Mouse (Mus musculus): Measurements from ENCODE around the gene Adig. TPM values are rescaled to one million over a fixed set of nuclear protein-coding genes. Genes with fewer than 3 reads are reported as not detected.
A peak's percentile ranks its signal among the peaks of the same experiment; 100 is the strongest.

The Adig gene
- polyA plus RNA-seq, 1 experiment from 2014 or later, result 0.45 TPM

- ATAC-seq, result peak; percentile 50
Measured at GRCm38 (mm10) chr2:158550067-158550466, 47.7 kb downstream of the Adig start.

GRCm38 (mm10) chr2:158554366-158554765, 52.0 kb downstream of the Adig start:
- Histone ChIP-seq H3K27ac (ENCODE audit: low read length) (no peak overlapping the region), H3K4me3 (ENCODE audit: low read depth, low read length) (no peak overlapping the region), H3K4me2 (replicated peaks; ENCODE audit: low read depth, low read length) (no peak overlapping the region), H3K4me1 (ENCODE audit: insufficient read depth, low read depth, low read length) (no peaks in the 10 kb centered on the region), H3K9me3 (ENCODE audit: low read length) (no peaks in the 10 kb centered on the region), H3K9ac (replicated peaks; ENCODE audit: low read depth) (no peak overlapping the region), H3K36me3 (ENCODE audit: insufficient read depth, low read length) (no peaks in the 10 kb centered on the region), H3K27me3 (replicated peaks; ENCODE audit: insufficient read depth, low read length) (peaks cover 6% of the 10 kb centered on the region; the same call in 1 of the 2 replicates)
- no peak for TF ChIP-seq CTCF (IDR thresholded peaks at IDR 0.05)
- no peak for TF ChIP-seq EP300 (IDR thresholded peaks at IDR 0.05)
- ATAC-seq (no peak), DNase-seq (ENCODE audit: low spot score) (no peak)
- 17% methylated on average over 10 of the region's 10 CpGs for WGBS

More at GRCm38 (mm10) chr2:158550067-158550466, 47.7 kb downstream of the Adig start:
- Histone ChIP-seq H3K27ac (ENCODE audit: low read length) (no peak overlapping the region), H3K27me3 (replicated peaks; ENCODE audit: insufficient read depth, low read length) (peaks cover 6% of the 10 kb centered on the region; the same call in 1 of the 2 replicates), H3K4me1 (ENCODE audit: insufficient read depth, low read depth, low read length) (no peaks in the 10 kb centered on the region), H3K4me3 (ENCODE audit: low read depth, low read length) (no peak overlapping the region), H3K36me3 (ENCODE audit: insufficient read depth, low read length) (no peaks in the 10 kb centered on the region), H3K9me3 (ENCODE audit: low read length) (no peaks in the 10 kb centered on the region), H3K9ac (replicated peaks; ENCODE audit: low read depth) (no peak overlapping the region), H3K4me2 (replicated peaks; ENCODE audit: low read depth, low read length) (no peak overlapping the region)
- TF ChIP-seq EP300 (IDR thresholded peaks at IDR 0.05) (no peak), CTCF (IDR thresholded peaks at IDR 0.05) (peak; percentile 90)
- 5% methylated on average over 3 of the region's 3 CpGs for WGBS
- peak; percentile 80 for DNase-seq (ENCODE audit: low spot score)

- no peaks in the 10 kb centered on the region for H3K4me1 ChIP-seq (ENCODE audit: insufficient read depth, low read depth, low read length)
- DNase-seq (ENCODE audit: low spot score) (no peak), ATAC-seq (no peak)
- H3K9ac ChIP-seq (replicated peaks; ENCODE audit: low read depth), result no peak overlapping the region
- H3K4me3 ChIP-seq (ENCODE audit: low read depth, low read length), result no peak overlapping the region
- no peaks in the 10 kb centered on the region for H3K9me3 ChIP-seq (ENCODE audit: low read length)
- no peak overlapping the region for H3K4me2 ChIP-seq (replicated peaks; ENCODE audit: low read depth, low read length)
- TF ChIP-seq EP300 (IDR thresholded peaks at IDR 0.05) (no peak), CTCF (IDR thresholded peaks at IDR 0.05) (no peak)
- H3K27me3 ChIP-seq (replicated peaks; ENCODE audit: insufficient read depth, low read length), result peaks cover 6% of the 10 kb centered on the region; the same call in 1 of the 2 replicates
- H3K36me3 ChIP-seq (ENCODE audit: insufficient read depth, low read length), result no peaks in the 10 kb centered on the region
- 2% methylated on average over 7 of the region's 7 CpGs for WGBS
- H3K27ac ChIP-seq (ENCODE audit: low read length), result no peak overlapping the region
Measured at GRCm38 (mm10) chr2:158555252-158555651, 52.8 kb downstream of the Adig start.

GRCm38 (mm10) chr2:158555812-158556211, 53.4 kb downstream of the Adig start:
- Histone ChIP-seq H3K9ac (replicated peaks; ENCODE audit: low read depth) (no peak overlapping the region), H3K4me1 (ENCODE audit: insufficient read depth, low read depth, low read length) (no peaks in the 10 kb centered on the region), H3K4me2 (replicated peaks; ENCODE audit: low read depth, low read length) (peak overlapping the region; percentile 33; the same call in 1 of the 2 replicates), H3K9me3 (ENCODE audit: low read length) (no peaks in the 10 kb centered on the region), H3K27me3 (replicated peaks; ENCODE audit: insufficient read depth, low read length) (peaks cover 6% of the 10 kb centered on the region; the same call in 1 of the 2 replicates), H3K4me3 (ENCODE audit: low read depth, low read length) (no peak overlapping the region), H3K27ac (ENCODE audit: low read length) (no peak overlapping the region), H3K36me3 (ENCODE audit: insufficient read depth, low read length) (no peaks in the 10 kb centered on the region)
- ATAC-seq, result no peak
- no peak for DNase-seq (ENCODE audit: low spot score)
- TF ChIP-seq CTCF (IDR thresholded peaks at IDR 0.05) (no peak), EP300 (IDR thresholded peaks at IDR 0.05) (no peak)
- WGBS, result 1% methylated on average over 8 of the region's 8 CpGs

- ATAC-seq (no peak), DNase-seq (ENCODE audit: low spot score) (peak; percentile 34)
- Histone ChIP-seq H3K4me3 (ENCODE audit: low read depth, low read length) (no peak overlapping the region), H3K9ac (replicated peaks; ENCODE audit: low read depth) (no peak overlapping the region), H3K4me2 (replicated peaks; ENCODE audit: low read depth, low read length) (peak overlapping the region; percentile 33; the same call in 1 of the 2 replicates), H3K9me3 (ENCODE audit: low read length) (no peaks in the 10 kb centered on the region), H3K27me3 (replicated peaks; ENCODE audit: insufficient read depth, low read length) (peaks cover 6% of the 10 kb centered on the region; the same call in 1 of the 2 replicates), H3K4me1 (ENCODE audit: insufficient read depth, low read depth, low read length) (no peaks in the 10 kb centered on the region), H3K27ac (ENCODE audit: low read length) (no peak overlapping the region), H3K36me3 (ENCODE audit: insufficient read depth, low read length) (no peaks in the 10 kb centered on the region)
- WGBS, result 3% methylated on average over 18 of the region's 20 CpGs
- TF ChIP-seq CTCF (IDR thresholded peaks at IDR 0.05) (peak; percentile 81), EP300 (IDR thresholded peaks at IDR 0.05) (no peak)
Measured at GRCm38 (mm10) chr2:158556225-158556624, 53.8 kb downstream of the Adig start.

GRCm38 (mm10) chr2:158556750-158557149, 54.3 kb downstream of the Adig start:
- DNase-seq (ENCODE audit: low spot score) (no peak), ATAC-seq (no peak)
- no peaks in the 10 kb centered on the region for H3K36me3 ChIP-seq (ENCODE audit: insufficient read depth, low read length)
- H3K4me1 ChIP-seq (ENCODE audit: insufficient read depth, low read depth, low read length), result no peaks in the 10 kb centered on the region
- no peak overlapping the region for H3K4me3 ChIP-seq (ENCODE audit: low read depth, low read length)
- H3K9me3 ChIP-seq (ENCODE audit: low read length), result no peaks in the 10 kb centered on the region
- peaks cover 6% of the 10 kb centered on the region; the same call in 1 of the 2 replicates for H3K27me3 ChIP-seq (replicated peaks; ENCODE audit: insufficient read depth, low read length)
- H3K27ac ChIP-seq (ENCODE audit: low read length), result no peak overlapping the region
- 7% methylated on average over 5 of the region's 5 CpGs for WGBS
- H3K9ac ChIP-seq (replicated peaks; ENCODE audit: low read depth), result no peak overlapping the region
- TF ChIP-seq EP300 (IDR thresholded peaks at IDR 0.05), result no peak
- no peak overlapping the region for H3K4me2 ChIP-seq (replicated peaks; ENCODE audit: low read depth, low read length)

Other genes with a start within 250 kb of the Adig start
- gene Bpi, start 244.5 kb upstream of the Adig start, polyA plus RNA-seq (2015; fragmentation: Nextera tagmentation; extraction: Ambion mirVana), result not detected in 2 replicates
- gene Lbp, start 196.1 kb upstream of the Adig start, polyA plus RNA-seq (2015; fragmentation: Nextera tagmentation; extraction: Ambion mirVana), result 42.1 and 56.8 TPM in 2 replicates
- 6.1 and 6.2 TPM in 2 replicates for gene Snhg11, start 127.0 kb upstream of the Adig start, polyA plus RNA-seq (2015; fragmentation: Nextera tagmentation; extraction: Ambion mirVana)
- gene Ralgapb, start 92.8 kb upstream of the Adig start, polyA plus RNA-seq (2015; fragmentation: Nextera tagmentation; extraction: Ambion mirVana), result 14.8 and 17.8 TPM in 2 replicates
- 0.18 and 0.40 TPM in 2 replicates for gene Arhgap40, start 10.2 kb downstream of the Adig start, polyA plus RNA-seq (2015; fragmentation: Nextera tagmentation; extraction: Ambion mirVana)
- gene Slc32a1, start 108.2 kb downstream of the Adig start, polyA plus RNA-seq (2015; fragmentation: Nextera tagmentation; extraction: Ambion mirVana), result not detected in 2 replicates
- gene Actr5, start 122.3 kb downstream of the Adig start, polyA plus RNA-seq (2015; fragmentation: Nextera tagmentation; extraction: Ambion mirVana), result 6.4 and 6.6 TPM in 2 replicates
- 30.6 and 48.6 TPM in 2 replicates for gene Ppp1r16b, start 162.8 kb downstream of the Adig start, polyA plus RNA-seq (2015; fragmentation: Nextera tagmentation; extraction: Ambion mirVana)